Mouse (Mus musculus) hindbrain, embryonic 13.5 days (tissue): ENCODE data around the gene Ubxn2a. TPM values are rescaled to one million over a fixed set of nuclear protein-coding genes. Genes with fewer than 3 reads are reported as not detected.

Experiments used
- ATAC-seq: fragments of 200-750 bp; cut with Nextera tagmentation; 2 replicates; pipeline ENCODE4 v1.8.0; 2017; ENCODE audit warnings: moderate TSS enrichment; ENCODE audit not compliant: low FRiP score
- H3K27ac ChIP-seq: fragments of 300-500 bp; sonication (generic); 2 replicates; pipeline ENCODE4 v1.5.1; 2015; ENCODE audit warnings: inconsistent platforms, mild to moderate bottlenecking, moderate library complexity
- H3K27me3 ChIP-seq: fragments of 300-500 bp; sonication (generic); 2 replicates; pipeline ENCODE4 v1.6.1; 2015; ENCODE audit warnings: mild to moderate bottlenecking, inconsistent platforms
- H3K36me3 ChIP-seq: fragments of 300-500 bp; sonication (generic); 2 replicates; pipeline ENCODE4 v1.6.1; 2015; ENCODE audit warnings: mild to moderate bottlenecking, inconsistent platforms
- H3K4me1 ChIP-seq: fragments of 300-500 bp; sonication (generic); replicated peaks from 2 replicates; pipeline ENCODE4 v1.6.1; 2015; ENCODE audit warnings: inconsistent platforms
- H3K4me2 ChIP-seq: fragments of 300-500 bp; sonication (generic); 2 replicates; pipeline ENCODE4 v1.6.1; 2015; ENCODE audit warnings: inconsistent platforms, mild to moderate bottlenecking, moderate library complexity
- H3K4me3 ChIP-seq: fragments of 300-500 bp; sonication (generic); 2 replicates; pipeline ENCODE4 v1.5.1; 2015; ENCODE audit warnings: mild to moderate bottlenecking, inconsistent platforms
- H3K9ac ChIP-seq: fragments of 300-500 bp; sonication (generic); 2 replicates; pipeline ENCODE4 v1.6.1; 2015; ENCODE audit warnings: mild to moderate bottlenecking, inconsistent platforms
- H3K9me3 ChIP-seq: fragments of 300-500 bp; sonication (generic); 2 replicates; pipeline ENCODE4 v1.6.1; 2016; ENCODE audit warnings: inconsistent platforms
- WGBS: fragments of 180-500 bp; shearing (Covaris S2); methylation state at CpG from one replicate; pipeline ENCODE4 v1.1.7; 2015; 5-methylcytosine and 5-hydroxymethylcytosine counted together
- polyA plus RNA-seq: library from polyadenylated mRNA; unstranded; fragments of >200 nt; fragmentation: Nextera tagmentation; extraction: Ambion mirVana; gene quantifications from 2 replicates; pipeline ENCODE4 v1.2.1, GENCODE M21; 2015

Ubxn2a gene
- polyA plus RNA-seq, 1 experiment from 2014 or later, result 42.7 TPM

DNA sequence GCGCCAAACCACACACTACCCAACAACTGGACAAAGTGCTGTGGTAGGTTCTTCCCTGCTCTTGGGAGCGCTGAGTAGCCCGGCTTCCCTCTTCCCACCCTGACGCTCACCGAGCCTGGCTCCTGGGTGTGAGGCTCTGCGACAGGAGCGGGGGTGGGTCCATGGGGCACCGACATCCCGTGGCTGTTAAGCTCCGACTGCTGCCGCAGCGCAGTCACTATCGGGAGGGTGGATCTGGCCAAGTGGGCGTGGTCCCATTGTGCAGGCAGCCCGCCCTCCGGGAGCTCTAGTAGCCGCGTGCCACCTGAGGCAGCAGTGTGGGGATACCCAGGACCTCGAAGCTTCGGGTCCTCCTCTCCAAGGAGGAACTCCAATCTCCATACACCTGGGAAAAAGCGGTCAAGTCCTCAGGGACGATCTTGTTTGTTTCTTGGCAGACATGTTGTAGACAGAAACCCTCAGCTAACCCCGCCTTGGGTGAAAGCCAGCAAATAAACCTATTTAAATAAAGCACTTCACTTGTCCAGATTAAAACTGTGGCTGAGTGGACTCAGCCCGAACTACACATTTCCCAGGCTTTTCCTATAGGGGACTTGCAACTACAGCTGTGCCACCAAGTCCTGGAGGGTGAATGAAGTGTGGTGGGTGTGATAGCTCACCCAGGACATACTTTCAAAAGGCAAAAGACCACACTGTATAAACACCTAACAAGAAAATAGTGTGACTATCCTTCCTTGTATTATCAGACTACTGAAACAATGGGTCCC lies 33.2 kb downstream of the Ubxn2a start, which contains the start of gene Mfsd2b:
TSS of gene Mfsd2b (minus strand) at position 199 of the 767 bp plus-strand sequence.
- peak; percentile 88 for ATAC-seq
- WGBS, result 5% methylated on average over 24 of the region's 24 CpGs
- H3K9ac ChIP-seq, result peak within 1 kb of the TSS; percentile 74
- peak within 1 kb of the TSS; percentile 43 for H3K4me3 ChIP-seq
- no peaks in the 10 kb centered on the region for H3K9me3 ChIP-seq
- H3K4me1 ChIP-seq, result peaks cover 12% of the 10 kb centered on the region
- H3K27ac ChIP-seq, result no peak within 1 kb of the TSS
- peak within 1 kb of the TSS; percentile 86 for H3K4me2 ChIP-seq
- peaks cover 11% of the 10 kb centered on the region; the same call in 1 of the 2 replicates for H3K27me3 ChIP-seq
- peaks cover 7% of the 10 kb centered on the region for H3K36me3 ChIP-seq

DNA sequence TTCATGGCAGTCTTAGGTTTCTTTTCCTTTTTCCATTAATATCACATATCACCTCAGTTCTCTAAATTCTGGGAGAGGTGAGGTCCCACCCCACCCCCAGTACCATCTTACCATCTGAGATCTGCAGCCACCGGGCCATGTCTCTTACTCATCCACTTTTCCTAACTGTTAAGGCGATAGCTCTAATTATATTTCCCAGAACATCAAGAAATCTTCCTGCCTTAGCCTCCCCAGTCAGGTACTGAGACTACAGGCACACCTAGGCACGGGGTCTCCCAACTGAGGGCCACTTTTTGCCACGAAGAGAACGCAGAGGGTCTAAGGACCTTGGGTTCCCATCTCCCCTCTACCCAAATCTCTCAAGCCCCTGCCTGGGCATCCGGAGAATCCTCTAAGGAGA lies 34.0 kb downstream of the Ubxn2a start:
- Histone ChIP-seq H3K4me3 (peak overlapping the region; percentile 43; the same call in 1 of the 2 replicates), H3K27ac (no peak overlapping the region), H3K36me3 (no peaks in the 10 kb centered on the region; the same call in 1 of the 2 replicates), H3K9me3 (no peaks in the 10 kb centered on the region), H3K4me2 (peak overlapping the region; percentile 86), H3K9ac (0 out of 2 replicates have a peak overlapping the region, but pooled peaks have one; percentile 74), H3K27me3 (peaks cover 11% of the 10 kb centered on the region; the same call in 1 of the 2 replicates), H3K4me1 (peaks cover 12% of the 10 kb centered on the region)
- 77% methylated on average over 6 of the region's 6 CpGs for WGBS
- ATAC-seq, result no peak

DNA sequence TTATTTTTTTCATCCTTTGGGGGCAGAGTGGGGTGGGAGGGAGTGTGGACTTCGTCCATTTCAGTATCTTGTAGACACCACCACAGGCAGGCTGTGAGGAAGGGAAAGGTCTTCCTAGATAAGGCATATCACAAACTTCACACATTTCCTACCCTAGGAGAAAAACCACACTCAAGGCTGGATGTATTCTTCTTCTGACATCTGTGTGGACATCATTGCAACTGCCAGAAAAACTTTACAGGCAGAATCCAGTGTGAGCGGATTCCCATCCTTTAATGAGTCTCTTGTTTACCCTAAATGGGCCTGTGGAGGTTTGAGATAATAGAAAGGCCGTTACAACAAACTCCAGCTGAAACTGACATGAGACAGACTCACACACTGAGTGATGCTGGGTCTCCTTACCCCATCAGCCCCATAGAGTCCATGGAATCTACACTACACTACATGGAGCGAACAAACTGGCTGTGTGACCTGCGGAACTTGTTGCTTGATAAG lies 34.5 kb downstream of the Ubxn2a start:
- WGBS, result 86% methylated on average over 5 of the region's 5 CpGs
- H3K4me3 ChIP-seq, result no peak overlapping the region

DNA sequence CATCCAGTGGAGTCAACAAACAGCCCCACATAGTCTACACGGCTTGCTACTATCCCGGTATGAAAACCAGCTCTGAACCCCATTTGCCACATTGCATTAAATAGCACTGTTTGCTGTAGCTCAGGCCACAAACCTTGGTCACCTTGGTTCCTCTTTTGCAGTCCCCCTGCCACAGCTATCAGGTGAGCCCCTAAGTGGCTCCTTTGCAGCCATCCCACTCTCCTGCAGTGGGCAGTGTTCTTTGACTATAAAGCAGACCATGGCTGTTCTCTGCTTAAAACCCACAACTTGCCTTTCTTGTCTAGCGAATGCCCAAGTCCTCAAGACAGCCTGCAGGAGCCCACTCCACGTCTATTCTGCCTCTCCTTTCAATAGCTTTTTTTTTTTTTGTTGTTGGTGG lies 35.2 kb downstream of the Ubxn2a start:
- Histone ChIP-seq H3K36me3 (no peaks in the 10 kb centered on the region), H3K27me3 (peaks cover 11% of the 10 kb centered on the region; the same call in 1 of the 2 replicates), H3K4me1 (peaks cover 12% of the 10 kb centered on the region), H3K9ac (no peak overlapping the region), H3K4me2 (no peak overlapping the region), H3K9me3 (no peaks in the 10 kb centered on the region), H3K4me3 (no peak overlapping the region), H3K27ac (no peak overlapping the region)
- 62% methylated on average over 4 of the region's 4 CpGs for WGBS
- no peak for ATAC-seq

More for the DNA sequence above, 34.5 kb downstream of the Ubxn2a start:
- H3K27ac ChIP-seq, result no peak overlapping the region
- no peak overlapping the region for H3K9ac ChIP-seq
- no peaks in the 10 kb centered on the region for H3K36me3 ChIP-seq
- H3K9me3 ChIP-seq, result no peaks in the 10 kb centered on the region
- no peak for ATAC-seq
- H3K4me1 ChIP-seq, result peaks cover 12% of the 10 kb centered on the region
- peaks cover 11% of the 10 kb centered on the region; the same call in 1 of the 2 replicates for H3K27me3 ChIP-seq
- H3K4me2 ChIP-seq, result no peak overlapping the region; the same call in 1 of the 2 replicates

DNA sequence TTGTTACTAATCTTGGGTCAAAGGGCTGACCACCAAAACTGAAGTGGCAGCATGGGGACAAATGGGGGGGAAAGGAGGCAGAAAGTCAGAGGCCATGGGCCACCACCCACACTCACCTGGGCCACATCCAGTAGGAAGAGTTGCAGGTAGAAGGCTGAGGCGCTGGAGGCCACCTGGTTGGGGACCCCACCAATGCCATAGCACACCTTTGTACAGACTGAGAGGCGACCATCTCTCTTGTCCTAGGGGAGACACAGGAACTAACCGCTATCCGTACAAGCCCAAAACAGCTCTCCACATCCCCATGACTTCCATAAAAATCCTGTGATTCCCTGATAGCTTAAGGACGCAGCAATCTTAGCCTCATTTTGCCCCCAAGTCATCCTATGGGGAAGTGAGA lies 36.2 kb downstream of the Ubxn2a start:
- Histone ChIP-seq H3K27me3 (peaks cover 11% of the 10 kb centered on the region; the same call in 1 of the 2 replicates), H3K4me2 (no peak overlapping the region), H3K4me3 (no peak overlapping the region), H3K4me1 (peaks cover 12% of the 10 kb centered on the region), H3K9ac (no peak overlapping the region), H3K9me3 (no peaks in the 10 kb centered on the region), H3K36me3 (no peaks in the 10 kb centered on the region), H3K27ac (no peak overlapping the region)
- ATAC-seq, result no peak
- WGBS, result 94% methylated on average over 5 of the region's 5 CpGs

DNA sequence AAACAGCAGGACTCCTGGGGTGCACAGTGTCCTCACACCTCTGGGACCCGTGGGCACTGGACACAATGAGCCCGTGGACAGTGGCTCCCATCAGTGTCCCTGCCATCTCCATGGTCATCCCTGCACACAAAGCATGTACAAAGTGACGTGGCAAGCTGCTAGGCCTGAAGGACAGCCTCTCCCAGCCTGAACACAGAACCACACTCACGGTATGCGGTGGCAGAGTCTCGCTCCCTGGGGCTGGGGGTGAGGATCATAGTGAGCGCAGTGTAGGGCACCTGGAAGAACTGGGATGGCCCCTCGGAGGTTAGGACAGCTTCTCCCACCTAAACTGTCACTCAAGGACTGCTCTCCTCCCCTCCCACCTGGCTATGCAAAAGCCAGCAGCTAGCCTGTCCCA lies 38.6 kb downstream of the Ubxn2a start:
- Histone ChIP-seq H3K4me1 (peaks cover 13% of the 10 kb centered on the region), H3K27ac (no peak overlapping the region), H3K4me3 (no peak overlapping the region), H3K9me3 (no peaks in the 10 kb centered on the region), H3K36me3 (no peaks in the 10 kb centered on the region), H3K27me3 (peaks cover 11% of the 10 kb centered on the region; the same call in 1 of the 2 replicates), H3K4me2 (no peak overlapping the region), H3K9ac (no peak overlapping the region)
- 79% methylated on average over 8 of the region's 8 CpGs for WGBS
- no peak for ATAC-seq

DNA sequence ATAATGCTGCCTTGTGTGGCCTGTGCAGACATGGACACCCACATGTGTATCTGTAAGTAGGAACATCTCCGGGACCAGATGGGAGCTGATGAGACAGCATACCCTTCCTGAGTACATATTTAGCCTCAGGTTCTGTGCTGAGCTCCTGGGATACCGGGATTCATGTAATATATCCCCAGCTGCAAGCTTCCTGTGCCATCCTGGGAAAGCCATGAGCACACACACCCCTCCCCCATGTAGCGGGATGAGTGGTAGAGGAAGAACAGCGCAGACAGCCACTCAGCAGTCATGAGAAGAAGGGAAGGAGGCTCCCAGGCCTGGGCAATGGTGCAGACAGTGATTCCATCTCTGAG lies 43.2 kb downstream of the Ubxn2a start:
- Histone ChIP-seq H3K27ac (0 out of 2 replicates have a peak overlapping the region, but pooled peaks have one; percentile 8), H3K9ac (peak overlapping the region; percentile 19; the same call in 1 of the 2 replicates), H3K27me3 (no peaks in the 10 kb centered on the region), H3K4me3 (no peak overlapping the region), H3K9me3 (no peaks in the 10 kb centered on the region), H3K36me3 (no peaks in the 10 kb centered on the region), H3K4me2 (no peak overlapping the region), H3K4me1 (peaks cover 16% of the 10 kb centered on the region)
- 0 out of 2 replicates have a peak, but pooled peaks have one; percentile 21 for ATAC-seq
- 71% methylated on average over 4 of the region's 4 CpGs for WGBS

DNA sequence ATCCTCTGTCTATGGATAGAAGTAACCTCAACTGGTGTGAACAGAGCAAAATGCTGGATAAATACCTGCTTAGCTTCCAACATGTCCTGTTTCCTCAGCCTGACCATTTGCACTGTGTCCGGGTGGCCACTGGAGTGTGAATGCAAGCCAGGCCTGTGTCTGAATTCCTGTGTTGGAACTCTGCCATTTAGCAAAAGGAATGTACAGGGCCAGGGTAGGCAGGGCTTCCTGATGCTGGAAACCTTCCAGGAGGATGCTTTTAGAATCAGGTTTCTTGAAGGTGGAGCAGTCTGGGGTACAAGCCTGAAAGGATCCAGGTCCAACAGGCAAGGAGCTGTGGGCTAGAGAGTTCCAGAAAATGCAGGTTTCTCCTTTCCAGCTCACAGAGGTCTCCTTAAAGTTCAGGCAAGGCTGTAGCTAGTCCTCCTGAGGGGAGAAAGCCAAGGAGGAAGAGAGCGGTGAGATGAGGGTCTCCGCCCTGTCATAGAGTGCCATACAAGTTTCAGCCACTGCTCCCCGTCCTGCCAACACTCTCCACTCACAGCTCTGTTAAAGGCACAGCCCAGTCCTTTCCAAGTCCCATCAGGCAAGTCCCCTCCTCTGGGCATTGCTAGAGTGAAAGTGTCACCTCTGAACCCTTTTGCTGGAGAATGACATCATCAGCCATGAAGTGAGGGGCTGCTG lies 43.7 kb downstream of the Ubxn2a start:
- Histone ChIP-seq H3K9me3 (no peaks in the 10 kb centered on the region), H3K27ac (0 out of 2 replicates have a peak overlapping the region, but pooled peaks have one; percentile 8), H3K27me3 (no peaks in the 10 kb centered on the region), H3K4me2 (no peak overlapping the region), H3K4me3 (no peak overlapping the region), H3K36me3 (no peaks in the 10 kb centered on the region), H3K4me1 (peaks cover 17% of the 10 kb centered on the region), H3K9ac (0 out of 2 replicates have a peak overlapping the region, but pooled peaks have one; percentile 19)
- WGBS, result 83% methylated on average over 4 of the region's 4 CpGs
- ATAC-seq, result no peak

DNA sequence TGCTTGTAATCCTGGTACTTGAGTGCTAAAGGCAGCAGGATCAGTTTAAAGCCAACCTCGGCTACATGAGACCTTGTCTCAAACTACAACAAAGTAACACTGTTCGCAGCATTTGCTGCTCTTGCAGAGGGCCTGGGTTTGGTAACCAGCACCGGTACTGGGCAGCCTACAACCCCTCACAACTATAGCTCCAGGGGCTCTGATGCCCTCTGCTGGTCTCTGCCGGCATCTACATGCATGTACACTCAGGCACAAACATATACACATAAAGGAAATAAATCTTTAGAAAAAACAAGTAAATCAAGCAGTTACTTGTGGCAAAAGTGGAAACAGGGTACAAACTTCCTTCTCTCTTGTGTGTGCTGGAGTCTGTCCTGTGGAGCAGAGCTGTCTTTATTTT lies 44.8 kb downstream of the Ubxn2a start:
- Histone ChIP-seq H3K9ac (no peak overlapping the region), H3K36me3 (no peaks in the 10 kb centered on the region; the same call in none of the 2 replicates), H3K4me2 (no peak overlapping the region), H3K27me3 (no peaks in the 10 kb centered on the region), H3K9me3 (no peaks in the 10 kb centered on the region), H3K4me1 (peaks cover 17% of the 10 kb centered on the region), H3K4me3 (no peak overlapping the region), H3K27ac (no peak overlapping the region)
- no peak for ATAC-seq
- WGBS, result 89% methylated on average over 4 of the region's 4 CpGs

DNA sequence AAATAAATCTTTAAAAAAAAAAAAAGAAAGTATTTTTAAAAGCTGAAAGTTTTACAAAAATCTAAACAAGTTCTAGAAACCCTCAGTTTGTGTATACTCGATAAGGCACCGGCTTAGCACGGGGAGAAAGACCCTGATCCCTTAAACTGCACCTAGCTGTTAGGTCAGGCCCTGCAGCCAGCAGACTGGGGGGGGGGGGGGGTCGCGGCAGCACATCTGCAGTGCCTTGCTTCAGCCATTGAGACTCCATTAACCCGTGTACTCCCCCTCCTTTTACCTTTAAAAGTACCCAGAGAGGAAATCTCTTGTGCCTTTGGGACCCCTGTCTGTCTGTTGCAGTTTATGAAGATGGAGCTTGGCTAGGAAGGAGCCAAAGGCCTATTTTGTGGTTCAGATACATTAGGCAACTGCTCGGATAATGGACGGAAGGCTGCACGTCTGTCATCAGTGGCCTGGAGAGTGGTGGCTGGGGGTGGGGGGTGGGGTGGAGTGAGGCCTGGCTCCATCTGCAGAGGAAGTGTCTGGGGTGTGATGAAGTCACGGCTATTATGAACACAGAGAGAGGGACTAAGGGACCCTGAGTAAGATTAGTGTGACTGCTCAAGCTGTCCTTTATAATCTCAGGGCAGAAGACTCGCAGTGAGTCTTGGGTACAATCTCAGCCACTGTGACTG lies 48.1 kb downstream of the Ubxn2a start:
- Histone ChIP-seq H3K4me3 (no peak overlapping the region), H3K36me3 (peaks cover 10% of the 10 kb centered on the region), H3K9me3 (no peaks in the 10 kb centered on the region), H3K4me2 (no peak overlapping the region), H3K27ac (peak overlapping the region; percentile 78), H3K9ac (peak overlapping the region; percentile 35; the same call in 1 of the 2 replicates), H3K4me1 (peaks cover 14% of the 10 kb centered on the region), H3K27me3 (no peaks in the 10 kb centered on the region)
- peak; percentile 75 for ATAC-seq
- WGBS, result 35% methylated on average over 11 of the region's 11 CpGs

DNA sequence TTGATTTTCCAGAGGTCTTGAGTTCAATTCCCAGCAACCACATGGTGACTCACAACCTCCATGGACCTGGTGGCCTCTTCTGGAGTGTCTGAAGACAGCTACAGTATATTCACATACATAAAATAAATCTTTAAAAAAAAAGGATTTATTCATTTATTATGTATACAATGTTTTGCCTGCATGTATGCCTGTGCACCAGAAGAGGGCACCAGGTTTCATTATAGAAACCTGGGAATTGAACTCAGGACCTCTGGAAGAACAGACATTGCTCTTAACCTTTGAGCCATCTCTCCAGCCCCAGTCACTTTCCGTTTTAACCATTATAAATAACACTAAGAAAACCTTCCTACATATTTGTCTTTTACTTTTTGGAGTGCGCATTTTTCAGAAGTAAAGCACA lies 50.7 kb downstream of the Ubxn2a start:
- Histone ChIP-seq H3K4me3 (no peak overlapping the region), H3K4me1 (peaks cover 5% of the 10 kb centered on the region), H3K4me2 (no peak overlapping the region), H3K27me3 (no peaks in the 10 kb centered on the region), H3K27ac (no peak overlapping the region), H3K36me3 (peaks cover 23% of the 10 kb centered on the region), H3K9ac (no peak overlapping the region), H3K9me3 (no peaks in the 10 kb centered on the region)
- ATAC-seq, result no peak
- 99% methylated on average over 2 of the region's 2 CpGs for WGBS

DNA sequence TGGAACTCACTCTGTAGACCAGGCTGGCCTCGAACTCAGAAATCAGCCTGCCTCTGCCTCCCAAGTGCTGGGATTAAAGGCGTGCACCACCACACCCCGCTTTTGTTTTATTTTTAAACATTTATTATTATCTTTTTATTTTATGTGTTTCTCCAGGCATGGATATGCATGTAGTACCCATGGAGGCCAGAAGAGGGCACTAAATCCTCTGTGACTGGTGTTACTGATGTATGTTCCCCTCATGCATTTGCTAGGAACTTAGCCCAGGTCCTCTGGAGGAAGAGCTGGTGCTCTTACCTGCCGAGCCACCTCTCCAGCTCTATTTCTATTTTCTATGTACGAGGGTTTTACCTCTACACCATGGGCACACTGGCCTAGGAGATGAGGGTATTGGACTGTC lies 51.3 kb downstream of the Ubxn2a start:
- WGBS, result over 99% methylated on average over 5 of the region's 5 CpGs
- no peak overlapping the region for H3K9ac ChIP-seq
- H3K4me3 ChIP-seq, result no peak overlapping the region
- H3K9me3 ChIP-seq, result no peaks in the 10 kb centered on the region
- ATAC-seq, result no peak
- H3K27ac ChIP-seq, result no peak overlapping the region
- H3K27me3 ChIP-seq, result no peaks in the 10 kb centered on the region
- no peak overlapping the region for H3K4me2 ChIP-seq
- H3K36me3 ChIP-seq, result peaks cover 30% of the 10 kb centered on the region
- peaks cover 5% of the 10 kb centered on the region for H3K4me1 ChIP-seq
